Mouse (Mus musculus) embryonic facial prominence, embryonic 13.5 days (tissue): ENCODE measurements around the gene Brca1. TPM values are rescaled to one million over a fixed set of nuclear protein-coding genes. Genes with fewer than 3 reads are reported as not detected.

Source experiments
- ATAC-seq: fragments of 200-750 bp; cut with Nextera tagmentation; 2 replicates; pipeline ENCODE4 v1.8.0; 2017; ENCODE audit warnings: low read depth; ENCODE audit not compliant: insufficient number of reproducible peaks, insufficient read depth, low FRiP score, low TSS enrichment
- H3K27ac ChIP-seq: fragments of 300-500 bp; sonication (generic); 2 replicates; pipeline ENCODE4 v1.5.1; 2015; ENCODE audit warnings: moderate library complexity, mild to moderate bottlenecking, inconsistent platforms
- H3K27me3 ChIP-seq: fragments of 300-500 bp; sonication (generic); 2 replicates; pipeline ENCODE4 v1.6.1; 2015; ENCODE audit warnings: mild to moderate bottlenecking, inconsistent platforms
- H3K36me3 ChIP-seq: fragments of 300-500 bp; sonication (generic); 2 replicates; pipeline ENCODE4 v1.6.1; 2015; ENCODE audit warnings: mild to moderate bottlenecking, inconsistent platforms
- H3K4me1 ChIP-seq: fragments of 300-500 bp; sonication (generic); 2 replicates; pipeline ENCODE4 v1.6.1; 2015; ENCODE audit warnings: inconsistent platforms
- H3K4me2 ChIP-seq: fragments of 300-500 bp; sonication (generic); 2 replicates; pipeline ENCODE4 v1.6.1; 2015; ENCODE audit warnings: moderate library complexity, mild to moderate bottlenecking, inconsistent platforms
- H3K4me3 ChIP-seq: fragments of 300-500 bp; sonication (generic); 2 replicates; pipeline ENCODE4 v1.5.1; 2015; ENCODE audit warnings: mild to moderate bottlenecking, inconsistent platforms
- H3K9ac ChIP-seq: fragments of 300-500 bp; sonication (generic); 2 replicates; pipeline ENCODE4 v1.6.1; 2015; ENCODE audit warnings: mild to moderate bottlenecking, inconsistent platforms
- H3K9me3 ChIP-seq: fragments of 300-500 bp; sonication (generic); 2 replicates; pipeline ENCODE4 v1.6.1; 2016; ENCODE audit warnings: inconsistent platforms
- WGBS: fragments of 180-500 bp; shearing (Covaris S2); methylation state at CpG from one replicate; pipeline ENCODE4 v1.1.7; 2015; ENCODE audit warnings: mixed read lengths; 5-methylcytosine and 5-hydroxymethylcytosine counted together
- polyA plus RNA-seq: library from polyadenylated mRNA; unstranded; fragments of >200 nt; fragmentation: Nextera tagmentation; extraction: Ambion mirVana; gene quantifications from 2 replicates; pipeline ENCODE4 v1.2.1, GENCODE M21; 2015

The Brca1 gene
- polyA plus RNA-seq, 1 experiment from 2014 or later = 10.6 TPM

DNA sequence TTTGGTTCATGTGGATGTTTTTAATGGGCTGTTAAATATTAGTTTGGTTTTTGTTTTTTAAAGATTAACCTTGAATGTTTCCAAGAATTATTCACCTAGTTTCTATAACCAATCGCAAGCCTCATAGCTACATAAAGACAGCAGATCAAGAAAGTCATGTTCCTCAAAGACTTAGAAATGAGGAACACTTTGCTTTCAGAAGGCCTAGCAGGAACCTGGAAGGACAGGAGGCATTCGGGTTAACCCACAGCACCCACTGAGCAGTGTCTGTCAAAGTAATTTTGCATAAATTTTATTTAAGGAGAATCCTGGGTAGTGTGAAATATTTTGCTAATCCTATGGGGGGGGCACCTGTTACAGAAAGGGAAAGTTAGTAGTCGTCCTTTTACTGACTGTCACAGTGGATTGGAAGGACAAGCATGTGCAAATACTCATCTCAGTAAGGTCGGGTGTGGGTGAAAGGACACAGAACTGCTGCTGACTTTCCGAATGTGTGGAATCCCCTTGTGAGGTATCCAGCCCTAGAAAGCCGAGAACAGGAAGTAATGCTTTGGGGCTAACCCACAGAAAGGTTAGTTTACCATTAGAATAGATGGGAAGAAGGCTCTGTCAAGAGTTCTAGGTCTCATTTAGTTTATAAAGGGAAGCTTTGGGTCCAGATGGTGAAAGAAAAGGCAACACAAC lies 29.5 kb upstream of the Brca1 start:
- peaks cover 50% of the 10 kb centered on the region for H3K36me3 ChIP-seq

GRCm38 (mm10) chr11:101576116-101576515 lies 24.4 kb upstream of the Brca1 start:
- Histone ChIP-seq H3K9ac (no peak overlapping the region), H3K36me3 (peaks cover 96% of the 10 kb centered on the region), H3K9me3 (no peaks in the 10 kb centered on the region), H3K4me2 (no peak overlapping the region), H3K27ac (no peak overlapping the region), H3K4me3 (no peak overlapping the region), H3K27me3 (no peaks in the 10 kb centered on the region), H3K4me1 (no peaks in the 10 kb centered on the region)
- 79% methylated on average over 6 of the region's 6 CpGs for WGBS
- ATAC-seq = no peak

More for the DNA sequence above, 29.5 kb upstream of the Brca1 start:
- H3K27me3 ChIP-seq = no peaks in the 10 kb centered on the region
- peaks cover 8% of the 10 kb centered on the region for H3K4me1 ChIP-seq
- no peak overlapping the region for H3K9ac ChIP-seq
- H3K9me3 ChIP-seq = no peaks in the 10 kb centered on the region
- H3K27ac ChIP-seq = no peak overlapping the region
- ATAC-seq = no peak
- H3K4me2 ChIP-seq = no peak overlapping the region
- 70% methylated on average over 6 of the region's 6 CpGs for WGBS
- H3K4me3 ChIP-seq = no peak overlapping the region

DNA sequence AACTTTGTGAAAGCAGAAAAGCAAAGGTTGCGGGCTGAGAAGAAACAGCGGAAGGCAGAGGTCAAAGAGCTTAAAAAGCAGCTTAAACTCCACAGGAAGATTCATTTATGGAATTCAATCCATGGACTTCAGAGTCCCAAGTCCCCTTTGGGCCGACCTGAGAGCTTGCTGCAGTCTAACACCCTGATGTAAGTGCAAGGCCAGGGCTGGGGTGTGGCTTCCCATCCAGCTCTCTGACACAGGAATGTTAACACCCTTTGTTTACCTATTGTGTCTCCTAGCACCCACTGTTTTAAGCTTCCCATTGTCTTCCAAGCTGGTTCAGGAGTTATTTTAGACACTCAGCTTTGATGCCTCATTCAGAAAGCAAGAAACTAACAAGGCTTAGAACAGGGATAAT lies 16.7 kb upstream of the Brca1 start:
- H3K27me3 ChIP-seq = no peaks in the 10 kb centered on the region
- no peak for ATAC-seq
- no peaks in the 10 kb centered on the region for H3K4me1 ChIP-seq
- H3K4me3 ChIP-seq = no peak overlapping the region
- H3K36me3 ChIP-seq = peaks cover 89% of the 10 kb centered on the region
- H3K27ac ChIP-seq = no peak overlapping the region
- H3K9me3 ChIP-seq = no peaks in the 10 kb centered on the region
- H3K9ac ChIP-seq = no peak overlapping the region
- WGBS = 92% methylated on average over 3 of the region's 3 CpGs
- H3K4me2 ChIP-seq = no peak overlapping the region

GRCm38 (mm10) chr11:101562391-101562790 lies 10.6 kb upstream of the Brca1 start:
- no peak for ATAC-seq
- Histone ChIP-seq H3K36me3 (peaks cover 78% of the 10 kb centered on the region), H3K4me1 (no peaks in the 10 kb centered on the region), H3K4me3 (no peak overlapping the region), H3K4me2 (no peak overlapping the region), H3K9ac (no peak overlapping the region), H3K27ac (no peak overlapping the region), H3K27me3 (no peaks in the 10 kb centered on the region), H3K9me3 (no peaks in the 10 kb centered on the region)
- WGBS = 38% methylated on average over 5 of the region's 5 CpGs

DNA sequence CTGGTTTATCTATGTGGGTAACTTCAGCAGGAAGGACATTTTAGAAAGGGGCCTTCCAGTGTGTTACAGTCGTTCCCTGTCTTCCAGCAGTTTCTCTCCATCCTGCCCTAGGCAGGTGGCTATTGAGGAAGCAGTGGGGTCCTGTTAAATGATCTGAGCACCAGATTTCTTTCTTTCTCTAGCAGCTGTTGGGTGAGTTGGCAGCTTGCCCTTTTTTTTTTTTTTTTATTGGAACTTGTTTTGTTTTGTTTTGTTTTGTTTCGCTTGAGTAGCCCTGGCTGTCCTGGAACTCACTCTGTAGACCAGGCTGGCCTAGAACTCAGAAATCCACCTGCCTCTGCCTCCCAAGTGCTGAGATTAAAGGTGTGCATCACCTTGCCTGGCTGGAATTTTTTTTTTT lies 5.2 kb upstream of the Brca1 start:
- Histone ChIP-seq H3K36me3 (peaks cover 53% of the 10 kb centered on the region), H3K9ac (no peak overlapping the region), H3K27ac (no peak overlapping the region), H3K27me3 (no peaks in the 10 kb centered on the region), H3K4me1 (peaks cover 14% of the 10 kb centered on the region), H3K4me2 (no peak overlapping the region), H3K4me3 (no peak overlapping the region), H3K9me3 (no peaks in the 10 kb centered on the region)
- WGBS = 84% methylated on average over 2 of the region's 2 CpGs
- ATAC-seq = no peak

- no peak overlapping the region for H3K27ac ChIP-seq
- no peak overlapping the region for H3K4me3 ChIP-seq
- H3K36me3 ChIP-seq = peaks cover 52% of the 10 kb centered on the region
- WGBS = 90% methylated on average over 7 of the region's 7 CpGs
- no peaks in the 10 kb centered on the region for H3K27me3 ChIP-seq
- no peak overlapping the region for H3K4me2 ChIP-seq
- H3K9me3 ChIP-seq = no peaks in the 10 kb centered on the region
- no peak for ATAC-seq
- H3K9ac ChIP-seq = no peak overlapping the region
- peaks cover 14% of the 10 kb centered on the region for H3K4me1 ChIP-seq
Measured at GRCm38 (mm10) chr11:101556541-101556940, 4.8 kb upstream of the Brca1 start.

DNA sequence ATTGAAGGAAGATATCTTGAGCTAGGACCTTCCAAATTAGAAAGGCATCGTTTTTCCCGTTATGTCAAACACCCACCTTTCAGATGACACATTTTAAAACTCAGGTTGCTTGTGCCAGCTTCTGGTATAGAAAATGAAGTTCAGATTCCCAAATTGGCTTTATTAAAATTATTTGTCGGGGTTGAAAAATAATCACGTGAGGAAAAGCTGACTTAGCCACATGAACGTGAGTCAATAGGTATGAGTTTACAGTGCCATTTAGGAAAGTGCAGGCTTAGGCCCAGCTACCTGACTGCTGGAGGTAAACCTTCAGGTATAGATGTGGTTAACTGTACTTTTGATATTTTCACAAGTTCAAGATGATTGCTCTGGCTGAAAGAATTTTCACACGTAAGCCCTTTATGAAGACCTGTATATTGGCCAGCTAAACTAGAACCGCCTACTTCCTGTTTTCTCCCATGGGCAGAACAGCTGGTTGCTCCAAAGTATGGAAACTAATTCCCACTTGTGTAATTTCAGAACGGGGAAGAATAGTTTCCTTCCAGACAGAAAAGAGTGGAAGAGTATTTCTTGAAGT lies 1.7 kb upstream of the Brca1 start:
- Histone ChIP-seq H3K4me1 (peaks cover 24% of the 10 kb centered on the region), H3K27me3 (no peaks in the 10 kb centered on the region), H3K27ac (peak overlapping the region; percentile 90; the same call in 1 of the 2 replicates), H3K36me3 (peaks cover 28% of the 10 kb centered on the region), H3K4me2 (peak overlapping the region; percentile 65), H3K4me3 (peak overlapping the region; percentile 82), H3K9ac (peak overlapping the region; percentile 89), H3K9me3 (no peaks in the 10 kb centered on the region)
- ATAC-seq = no peak
- WGBS = 12% methylated on average over 8 of the region's 8 CpGs

DNA sequence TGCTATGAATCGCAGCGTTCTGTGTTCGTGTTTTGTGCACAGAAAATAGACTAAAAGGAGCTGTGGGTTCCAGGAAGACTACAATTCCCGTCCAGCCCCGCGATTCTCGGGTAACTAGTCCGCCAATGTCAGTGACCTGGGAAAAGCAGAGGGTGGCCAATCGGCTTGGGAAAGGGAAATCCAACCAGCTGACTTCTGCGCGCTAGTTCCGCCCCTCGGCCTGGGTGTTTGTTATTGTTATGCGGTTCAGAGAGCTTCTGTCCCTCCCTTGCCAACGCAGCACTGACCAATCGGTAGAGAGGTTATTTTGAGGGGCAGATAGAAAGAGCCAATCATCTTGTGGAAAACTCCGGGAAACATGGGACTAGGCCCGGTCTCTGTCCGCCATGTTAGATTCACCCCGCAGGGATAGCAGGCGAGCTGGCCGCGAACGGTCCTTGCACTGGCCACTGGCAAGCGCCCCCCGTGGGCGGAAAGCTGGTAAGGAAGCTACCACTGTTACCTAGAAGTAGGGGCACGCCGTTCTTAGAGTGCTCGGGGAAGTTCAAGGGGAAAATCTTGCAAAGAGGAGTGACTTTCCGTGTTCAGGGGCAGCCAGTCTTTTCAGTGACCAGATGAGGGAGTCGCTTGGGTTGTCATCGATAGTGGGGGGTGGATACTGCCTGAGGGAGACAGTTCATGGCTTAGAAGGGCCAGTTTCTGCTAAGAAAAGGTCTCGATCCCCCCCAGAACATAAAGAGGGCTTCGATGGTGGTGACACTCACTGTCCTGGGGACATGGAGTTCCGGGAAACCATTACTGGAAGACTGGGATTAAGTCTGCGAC lies 933 bp upstream of the Brca1 start:
- no peaks in the 10 kb centered on the region for H3K27me3 ChIP-seq
- H3K27ac ChIP-seq = peak overlapping the region; percentile 90
- H3K4me2 ChIP-seq = peak overlapping the region; percentile 65
- H3K9me3 ChIP-seq = no peaks in the 10 kb centered on the region
- ATAC-seq = peak; percentile 98
- H3K4me3 ChIP-seq = peak overlapping the region; percentile 82
- peak overlapping the region; percentile 89 for H3K9ac ChIP-seq
- WGBS = under 1% methylated on average over 37 of the region's 37 CpGs
- H3K4me1 ChIP-seq = peaks cover 24% of the 10 kb centered on the region
- peaks cover 26% of the 10 kb centered on the region for H3K36me3 ChIP-seq

- Histone ChIP-seq H3K9me3 (no peaks in the 10 kb centered on the region), H3K4me1 (peaks cover 11% of the 10 kb centered on the region), H3K27me3 (no peaks in the 10 kb centered on the region), H3K9ac (no peak overlapping the region), H3K27ac (no peak overlapping the region), H3K36me3 (peaks cover 14% of the 10 kb centered on the region; the same call in 1 of the 2 replicates), H3K4me2 (no peak overlapping the region), H3K4me3 (no peak overlapping the region)
- no peak for ATAC-seq
Measured at GRCm38 (mm10) chr11:101548526-101548925, 3.2 kb downstream of the Brca1 start.

DNA sequence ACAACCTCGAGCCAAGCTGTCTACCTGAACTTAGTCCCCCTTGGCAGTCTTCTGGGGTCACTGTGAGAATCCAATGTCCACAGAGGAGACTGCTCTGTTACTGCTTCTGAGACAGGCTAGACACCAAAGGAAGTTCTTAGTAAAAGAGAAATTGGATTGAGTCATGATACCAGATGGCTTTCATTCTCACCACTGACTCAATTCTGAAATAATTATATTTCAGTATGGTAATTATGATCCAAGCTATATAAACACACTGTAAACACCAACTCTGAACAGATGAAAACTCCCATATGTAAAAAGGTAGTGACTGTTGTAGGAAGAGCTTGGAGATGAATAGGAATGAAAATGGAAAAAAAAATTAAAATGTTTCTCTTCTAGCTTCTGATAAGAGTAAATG lies 7.6 kb downstream of the Brca1 start:
- WGBS = 77% methylated on average over 1 of the region's 1 CpGs
- no peak overlapping the region for H3K4me2 ChIP-seq
- 0 out of 2 replicates have a peak overlapping the region, but pooled peaks have one; percentile 1 for H3K27ac ChIP-seq
- H3K27me3 ChIP-seq = no peaks in the 10 kb centered on the region
- no peaks in the 10 kb centered on the region for H3K4me1 ChIP-seq
- no peak overlapping the region for H3K9ac ChIP-seq
- no peaks in the 10 kb centered on the region for H3K9me3 ChIP-seq
- H3K36me3 ChIP-seq = peaks cover 16% of the 10 kb centered on the region
- H3K4me3 ChIP-seq = no peak overlapping the region
- ATAC-seq = no peak

GRCm38 (mm10) chr11:101543533-101543932 lies 8.2 kb downstream of the Brca1 start:
- WGBS = 91% methylated on average over 9 of the region's 9 CpGs
- ATAC-seq = no peak
- Histone ChIP-seq H3K36me3 (peaks cover 16% of the 10 kb centered on the region), H3K27me3 (no peaks in the 10 kb centered on the region), H3K4me2 (no peak overlapping the region), H3K9ac (no peak overlapping the region), H3K27ac (0 out of 2 replicates have a peak overlapping the region, but pooled peaks have one; percentile 1), H3K4me3 (no peak overlapping the region), H3K4me1 (no peaks in the 10 kb centered on the region), H3K9me3 (no peaks in the 10 kb centered on the region)
